Mouse (Mus musculus): ENCODE measurements around the gene Flad1. TPM values are rescaled to one million over a fixed set of nuclear protein-coding genes. Genes with fewer than 3 reads are reported as not detected.

Gene Flad1
- total RNA-seq, 2 experiments from 2014 or later = 21.9 to 27.2 TPM

DNA sequence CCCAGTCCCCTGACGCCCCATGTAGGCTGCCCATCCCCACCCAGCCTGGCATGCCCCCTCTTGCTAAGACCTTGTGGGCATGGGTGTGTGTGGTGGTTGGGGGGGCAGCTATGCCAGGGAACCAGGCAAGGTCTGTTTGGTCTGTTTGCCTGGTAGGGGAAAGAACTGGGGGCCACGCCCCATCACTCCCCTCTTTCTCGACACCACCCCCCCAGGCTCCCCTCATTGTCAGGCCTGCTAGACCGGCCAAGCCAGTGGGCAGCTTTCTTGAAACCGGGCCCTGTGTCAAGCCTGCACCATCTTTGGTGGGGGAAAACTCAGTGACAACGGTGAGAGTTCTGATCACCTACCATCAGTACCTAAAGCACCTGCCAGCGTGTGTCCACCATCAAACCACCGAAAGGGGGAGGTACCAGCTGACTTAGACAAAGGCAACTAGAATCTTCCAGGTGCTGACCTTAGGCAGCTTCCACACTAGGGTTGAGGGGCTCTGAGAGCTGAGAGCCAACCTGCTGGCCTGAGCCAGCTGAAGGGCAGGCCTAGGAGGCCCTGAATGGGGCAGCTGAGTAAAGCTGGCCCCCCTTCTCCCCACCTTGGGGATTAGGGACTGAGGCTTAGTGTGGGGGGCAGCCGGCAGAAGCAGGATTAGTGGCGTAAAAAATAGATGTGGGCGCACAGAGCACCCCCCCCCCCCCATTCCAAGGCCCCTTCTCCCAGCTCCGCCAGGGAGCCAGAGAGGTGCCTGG, 27.2 kb downstream of the Flad1 start:
- no peak for DNase-seq (ENCODE audit: low spot score in 2 of 2)

GRCm38 (mm10) chr3:89383651-89384255, 27.9 kb downstream of the Flad1 start:
- no peak for DNase-seq (ENCODE audit: low spot score in 2 of 2)

DNA sequence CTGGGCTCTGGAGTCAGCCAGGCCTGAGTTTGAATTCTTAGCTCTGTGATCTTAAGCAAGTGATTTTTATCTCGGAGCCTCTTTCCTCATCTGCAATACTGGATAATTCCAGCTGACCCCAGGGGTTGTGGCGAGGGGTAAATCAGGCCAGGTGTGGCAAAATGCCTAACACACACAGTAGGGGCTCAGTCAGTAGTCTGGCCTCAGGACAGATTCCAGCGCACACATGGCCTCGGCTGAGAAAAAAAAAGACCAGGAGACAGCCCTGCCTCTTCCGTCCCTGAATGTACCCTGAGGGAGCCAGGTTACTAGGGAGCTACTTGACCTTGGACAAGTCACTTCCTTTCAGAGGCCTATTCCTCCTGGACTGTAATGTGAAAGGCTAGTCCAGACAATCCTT, 28.7 kb downstream of the Flad1 start:
- DNase-seq (ENCODE audit: low spot score in 2 of 2) = no peak

GRCm38 (mm10) chr3:89382033-89382882, 29.4 kb downstream of the Flad1 start:
- DNase-seq (ENCODE audit: low spot score in 2 of 2) = no peak

DNA sequence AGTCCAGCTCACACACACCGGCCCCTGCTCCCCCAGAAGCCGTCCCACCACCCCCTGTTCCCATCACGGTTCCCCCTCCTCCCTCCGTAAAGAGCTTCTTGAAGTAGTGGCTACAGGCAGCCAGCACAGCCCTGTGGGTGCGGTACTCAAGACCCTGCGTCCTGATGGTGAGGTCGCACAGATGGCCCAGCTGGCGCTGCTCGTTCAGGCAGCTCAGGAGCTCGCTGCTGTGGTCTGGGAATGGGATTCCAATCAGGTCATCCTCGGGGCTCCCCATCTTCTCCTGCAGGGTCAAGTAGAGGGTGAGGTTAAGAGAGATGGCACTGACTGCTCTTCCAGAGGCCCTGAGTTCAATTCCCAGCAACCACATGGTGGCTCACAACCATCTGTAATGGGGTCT, 30.4 kb downstream of the Flad1 start:
- no peak for DNase-seq (ENCODE audit: low spot score in 2 of 2)

- DNase-seq (ENCODE audit: low spot score in 2 of 2) = no peak
Observed at GRCm38 (mm10) chr3:89380711-89381110, 31.0 kb downstream of the Flad1 start.

GRCm38 (mm10) chr3:89380291-89380690, 31.4 kb downstream of the Flad1 start:
- DNase-seq (ENCODE audit: low spot score in 2 of 2) = no peak

GRCm38 (mm10) chr3:89379388-89380131, 32.1 kb downstream of the Flad1 start:
- DNase-seq (ENCODE audit: low spot score in 2 of 2) = no peak

DNA sequence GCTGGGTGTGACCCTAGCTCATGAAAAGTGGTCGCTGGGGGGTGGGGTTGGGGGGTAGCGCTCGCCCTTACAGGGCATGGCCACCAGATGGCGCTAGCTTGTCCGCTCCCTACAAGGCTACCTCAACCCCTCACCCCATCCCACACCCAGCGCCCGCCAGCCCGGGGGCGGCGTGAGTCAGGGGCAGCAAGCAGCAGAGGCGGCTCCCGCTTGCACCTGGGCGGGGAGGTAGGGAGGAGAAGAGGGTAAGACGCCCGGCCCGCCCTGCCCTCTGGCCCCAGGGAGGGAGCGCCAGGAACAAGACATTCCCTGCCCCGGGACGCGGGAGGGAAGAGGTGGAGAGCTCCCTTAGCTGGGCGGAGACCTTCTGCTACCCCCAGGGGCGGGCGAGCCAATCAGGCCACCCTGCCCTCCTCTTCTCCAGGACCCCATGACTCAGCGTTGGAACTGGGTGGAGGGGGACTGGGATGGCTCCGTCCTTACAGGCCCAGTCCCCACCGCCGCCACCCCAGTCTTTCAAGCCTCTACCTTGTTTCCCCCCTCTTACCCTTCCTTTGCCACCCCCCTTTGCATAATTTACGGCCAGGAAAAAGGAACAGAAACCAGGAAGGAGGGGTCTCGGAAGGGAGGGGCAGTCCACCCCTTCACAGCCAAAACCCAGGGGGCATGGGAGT, 33.1 kb downstream of the Flad1 start:
- peak; percentile 73 to 82 for DNase-seq (ENCODE audit: low spot score in 2 of 2)

DNA sequence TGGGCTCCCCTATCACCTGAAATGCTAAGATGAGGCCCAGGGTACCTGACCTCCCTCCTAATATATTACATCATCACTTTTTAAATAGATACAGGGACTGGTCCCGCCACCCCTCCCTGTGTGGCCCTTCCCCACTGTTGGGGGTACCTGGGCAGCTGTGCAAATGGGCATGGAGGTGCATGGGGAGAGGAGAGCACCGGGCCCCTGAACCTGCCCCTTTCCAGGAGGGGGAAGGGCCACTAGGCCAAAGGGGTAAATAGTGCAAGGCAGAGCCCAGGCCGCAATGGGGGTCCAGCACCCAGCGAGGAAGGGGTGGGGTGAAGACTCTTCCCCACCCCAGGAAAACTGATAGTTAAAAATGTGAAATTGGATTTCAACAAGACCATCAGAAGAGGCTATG, 33.8 kb downstream of the Flad1 start:
- DNase-seq (ENCODE audit: low spot score in 2 of 2) = no peak

DNA sequence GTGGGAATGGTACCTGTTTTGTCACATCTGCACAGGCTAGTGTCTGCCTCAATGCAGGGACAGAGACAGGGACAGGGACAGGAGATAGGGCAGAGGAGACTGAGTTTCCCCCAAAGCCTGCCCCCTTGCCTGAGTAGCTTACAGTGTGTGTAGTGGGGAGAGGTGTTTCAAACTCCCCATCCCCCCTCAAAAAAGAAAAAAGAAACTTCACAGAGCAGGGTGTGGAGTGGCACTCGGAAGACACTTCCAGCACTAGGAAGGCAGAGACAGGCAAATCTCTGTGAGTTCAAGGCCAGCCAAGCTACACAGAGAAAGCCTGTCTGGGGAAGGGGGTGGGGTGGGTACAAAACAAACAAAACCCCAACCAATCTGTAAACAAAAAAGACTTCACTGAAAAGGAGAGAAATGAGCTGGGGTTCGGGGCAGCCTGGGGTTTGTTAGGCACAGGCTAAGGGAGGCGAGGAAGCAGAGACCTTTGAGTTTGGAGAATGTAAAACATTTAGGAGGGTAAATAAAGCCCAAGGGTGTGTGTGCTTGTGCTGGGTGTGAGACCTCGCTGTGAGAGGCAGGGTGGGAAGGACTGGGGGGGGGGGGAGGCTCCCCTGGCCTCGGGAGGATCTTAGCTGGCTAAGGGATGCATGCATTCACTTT, 38.0 kb downstream of the Flad1 start:
- no peak for DNase-seq (ENCODE audit: low spot score in 2 of 2)

DNA sequence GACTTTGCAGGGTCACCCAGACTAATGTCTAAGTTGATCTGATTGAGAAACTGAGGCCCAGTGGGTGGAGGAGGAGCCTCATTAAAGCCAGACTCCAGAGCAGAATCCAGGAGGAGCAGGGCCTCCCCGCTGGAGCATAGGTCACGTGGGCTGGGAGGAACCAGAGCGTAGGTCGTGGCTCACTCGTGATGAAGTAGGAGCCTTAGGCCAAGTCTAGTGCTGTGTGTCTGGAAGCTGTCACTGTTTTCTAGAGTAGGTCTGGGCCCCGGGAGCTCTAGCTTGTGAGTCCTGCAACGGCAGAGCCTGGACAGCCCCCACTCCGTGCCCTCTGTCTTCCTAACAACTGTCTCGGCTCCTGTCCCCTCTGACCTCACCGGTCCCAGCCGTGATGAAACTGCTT, 44.3 kb downstream of the Flad1 start:
- no peak for DNase-seq (ENCODE audit: low spot score in 2 of 2)

DNA sequence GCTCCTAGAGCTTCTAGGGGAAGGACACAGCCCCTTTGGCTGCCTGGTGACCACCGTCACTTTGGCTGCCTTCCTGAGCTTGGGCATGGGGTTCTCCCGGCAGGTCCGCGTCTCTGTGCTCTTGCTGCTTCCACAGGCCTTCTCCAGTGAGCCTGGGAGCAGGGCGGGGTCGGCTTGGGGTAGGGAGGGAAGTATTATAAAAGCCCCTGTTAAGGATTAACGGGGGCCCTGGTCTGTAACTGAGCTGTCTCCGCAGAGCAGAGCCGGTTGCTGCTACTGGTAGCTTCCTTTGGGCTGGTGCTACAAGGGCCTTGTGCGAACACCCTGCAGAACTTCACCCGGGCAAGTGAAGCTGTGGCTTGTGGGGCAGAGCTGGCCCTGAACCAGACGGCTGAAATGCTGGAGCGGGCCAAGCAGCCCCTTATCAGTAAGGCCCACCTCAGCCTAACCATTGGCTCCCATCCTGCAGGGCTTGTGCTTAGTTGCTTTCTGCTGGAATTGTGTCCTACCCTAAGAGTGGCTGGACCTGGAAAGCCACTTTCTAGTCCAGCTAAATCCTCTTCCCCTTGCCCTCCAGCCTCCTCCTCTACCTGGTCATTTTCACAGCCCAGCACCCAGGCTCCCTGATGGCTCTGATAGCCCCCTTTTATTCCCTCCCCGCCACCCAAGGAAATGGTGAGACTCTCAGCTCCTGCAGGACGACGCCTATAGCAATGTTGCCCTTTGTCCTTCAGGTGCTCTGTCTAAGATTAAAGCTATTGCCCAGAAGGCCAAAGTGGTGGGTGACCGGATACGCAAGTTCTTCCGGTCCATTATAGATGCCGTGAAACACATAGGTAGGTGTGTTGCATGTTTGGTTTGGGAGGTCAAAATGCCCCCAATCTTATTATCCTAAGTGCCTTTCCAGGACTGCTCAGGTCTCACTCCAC, 45.9 kb downstream of the Flad1 start:
- no peak for DNase-seq (ENCODE audit: low spot score in 2 of 2)

GRCm38 (mm10) chr3:89365153-89365485, 46.6 kb downstream of the Flad1 start, which contains the start of gene Dcst1:
TSS of gene Dcst1 (minus strand) at chr3:89365253.
- DNase-seq (ENCODE audit: low spot score in 2 of 2) = no peak

DNA sequence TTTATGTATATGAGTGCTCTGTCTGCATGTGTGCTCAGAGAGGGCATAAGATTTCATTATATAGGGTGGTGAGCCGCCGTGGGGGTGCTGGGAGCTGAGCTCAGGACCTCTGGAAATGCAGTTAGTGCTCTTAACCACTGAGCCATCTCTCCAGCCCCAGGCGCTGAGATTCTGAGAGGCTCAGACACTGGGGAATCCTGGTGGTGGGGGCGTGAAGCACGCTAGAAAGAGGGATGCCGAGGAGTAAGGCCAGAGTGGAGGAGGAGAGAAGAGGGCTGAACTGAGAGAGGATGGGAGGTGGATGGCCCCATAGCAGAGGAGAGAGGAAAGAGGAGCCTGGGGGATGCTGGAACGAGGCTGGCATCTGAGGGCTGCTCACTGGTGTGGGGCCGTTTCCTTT, 47.0 kb downstream of the Flad1 start:
- DNase-seq (ENCODE audit: low spot score in 2 of 2) = no peak

GRCm38 (mm10) chr3:89361675-89362074, 50.0 kb downstream of the Flad1 start, which contains the start of gene Dcst2:
TSS of gene Dcst2 (plus strand) at chr3:89361975.
- no peak for DNase-seq (ENCODE audit: low spot score in 2 of 2)

GRCm38 (mm10) chr3:89360237-89360636, 51.4 kb downstream of the Flad1 start:
- DNase-seq (ENCODE audit: low spot score in 2 of 2) = no peak

DNA sequence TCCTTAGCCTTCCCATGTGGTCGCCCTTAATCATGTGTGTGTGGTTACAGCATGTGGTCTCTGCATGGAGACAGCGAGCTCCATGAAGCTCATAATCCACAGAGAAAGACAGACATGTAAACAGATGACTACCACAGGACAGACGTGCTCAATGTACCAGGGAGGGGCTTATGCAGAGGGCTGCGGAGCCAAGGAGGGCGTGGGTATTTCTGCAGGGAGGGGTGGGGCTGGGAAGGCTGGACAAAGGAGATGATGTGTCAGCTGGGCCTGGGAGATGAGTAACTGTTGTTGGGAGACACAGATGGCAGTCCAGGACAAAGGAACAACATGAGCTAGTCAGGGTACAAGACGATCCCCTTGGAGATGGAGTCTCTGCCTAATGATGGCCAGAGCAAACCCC, 52.0 kb downstream of the Flad1 start:
- no peak for DNase-seq (ENCODE audit: low spot score in 2 of 2)

DNA sequence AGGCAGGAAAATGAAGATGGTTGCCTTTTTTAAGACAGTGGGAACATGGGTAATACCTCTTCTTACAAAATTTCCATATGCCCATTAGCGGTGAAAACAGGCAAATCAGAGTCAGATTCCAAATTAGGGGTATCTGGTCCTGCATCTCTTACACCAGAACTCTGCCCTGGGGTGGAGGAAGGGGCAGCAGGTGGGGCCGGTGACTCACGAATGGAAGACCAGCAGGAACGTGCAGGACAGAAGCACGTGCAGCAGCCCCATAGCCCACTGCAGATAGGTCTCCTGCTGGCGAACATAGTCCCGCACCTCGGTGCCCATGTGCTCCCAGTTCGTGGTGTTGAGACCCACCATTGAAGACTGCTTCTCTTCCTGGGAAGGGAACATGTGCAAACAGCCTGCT, 55.6 kb downstream of the Flad1 start:
- no peak for DNase-seq (ENCODE audit: low spot score in 2 of 2)

All from gastrocnemius, postnatal 4 days (tissue).